Mouse (Mus musculus) hindbrain, postnatal 0 days (tissue): ENCODE measurements around the gene Abca13. TPM values are rescaled to one million over a fixed set of nuclear protein-coding genes. Genes with fewer than 3 reads are reported as not detected.
A peak's percentile ranks its signal among the peaks of the same experiment; 100 is the strongest.
"Not testable (repeated sequence)": the region's sequence is repeated elsewhere in the genome, so short reads cannot be mapped to it uniquely, and the experiment has no call there.

Source experiments
- ATAC-seq: fragments of 200-750 bp; cut with Nextera tagmentation; 2 replicates; pipeline ENCODE4 v1.8.0; 2017; ENCODE audit warnings: mild to moderate bottlenecking, moderate TSS enrichment, moderate library complexity
- DNase-seq: peaks from one replicate; pipeline ENCODE4 v3.0.0-alpha.2; 2015; ENCODE audit warnings: low spot score
- H3K27ac ChIP-seq: fragments of 300-500 bp; sonication (generic); 2 replicates; pipeline ENCODE4 v1.5.1; 2014; ENCODE audit warnings: mild to moderate bottlenecking
- H3K27me3 ChIP-seq: fragments of 300-500 bp; sonication (generic); 2 replicates; pipeline ENCODE4 v1.6.1; 2014; ENCODE audit warnings: low read length, mixed read lengths; ENCODE audit not compliant: insufficient read depth
- H3K36me3 ChIP-seq: fragments of 300-500 bp; sonication (generic); 2 replicates; pipeline ENCODE4 v1.6.1; 2014; ENCODE audit warnings: low read length, mixed read lengths; ENCODE audit not compliant: insufficient read depth
- H3K4me1 ChIP-seq: fragments of 300-500 bp; sonication (generic); 2 replicates; pipeline ENCODE4 v1.6.1; 2014; ENCODE audit warnings: antibody characterized with exemption, low read length, mixed read lengths; ENCODE audit not compliant: insufficient read depth
- H3K4me2 ChIP-seq: fragments of 300-500 bp; sonication (generic); 2 replicates; pipeline ENCODE4 v1.6.1; 2014; ENCODE audit warnings: low read depth, mild to moderate bottlenecking, low read length, moderate library complexity, mixed read lengths
- H3K4me3 ChIP-seq: fragments of 300-500 bp; sonication (generic); 2 replicates; pipeline ENCODE4 v1.5.1; 2014; ENCODE audit warnings: low read length
- H3K9ac ChIP-seq: fragments of 300-500 bp; sonication (generic); replicated peaks from 2 replicates; pipeline ENCODE4 v1.6.1; 2014; ENCODE audit warnings: mild to moderate bottlenecking, low read length, moderate library complexity, mixed read lengths
- H3K9me3 ChIP-seq: fragments of 300-500 bp; sonication (generic); 2 replicates; pipeline ENCODE4 v1.6.1; 2016; ENCODE audit warnings: low read length, mixed read lengths
- CTCF ChIP-seq: IDR thresholded peaks from 2 replicates; pipeline ENCODE4 v1.5.1; 2016; ENCODE audit warnings: antibody characterized with exemption, control low read depth, low read depth
- WGBS: fragments of 180-500 bp; shearing (Covaris S2); extraction: QIAGEN DNeasy Blood & Tissue Kit; methylation state at CpG from one replicate; pipeline ENCODE4 v1.1.7; 2014; 5-methylcytosine and 5-hydroxymethylcytosine counted together
- polyA plus RNA-seq: library from polyadenylated mRNA; unstranded; fragments of >200 nt; fragmentation: Nextera tagmentation; extraction: Ambion mirVana; gene quantifications from 2 replicates; pipeline ENCODE4 v1.2.1, GENCODE M21; 2015
- total RNA-seq: library from RNA; depleted of rRNA; stranded (reverse); fragments of >200 nt; gene quantifications from 2 replicates; pipeline ENCODE4 v1.2.3, GENCODE M21; 2014

Gene Abca13
- total and polyA plus RNA-seq, 2 experiments from 2014 or later = 0.04 to 0.05 TPM

DNA sequence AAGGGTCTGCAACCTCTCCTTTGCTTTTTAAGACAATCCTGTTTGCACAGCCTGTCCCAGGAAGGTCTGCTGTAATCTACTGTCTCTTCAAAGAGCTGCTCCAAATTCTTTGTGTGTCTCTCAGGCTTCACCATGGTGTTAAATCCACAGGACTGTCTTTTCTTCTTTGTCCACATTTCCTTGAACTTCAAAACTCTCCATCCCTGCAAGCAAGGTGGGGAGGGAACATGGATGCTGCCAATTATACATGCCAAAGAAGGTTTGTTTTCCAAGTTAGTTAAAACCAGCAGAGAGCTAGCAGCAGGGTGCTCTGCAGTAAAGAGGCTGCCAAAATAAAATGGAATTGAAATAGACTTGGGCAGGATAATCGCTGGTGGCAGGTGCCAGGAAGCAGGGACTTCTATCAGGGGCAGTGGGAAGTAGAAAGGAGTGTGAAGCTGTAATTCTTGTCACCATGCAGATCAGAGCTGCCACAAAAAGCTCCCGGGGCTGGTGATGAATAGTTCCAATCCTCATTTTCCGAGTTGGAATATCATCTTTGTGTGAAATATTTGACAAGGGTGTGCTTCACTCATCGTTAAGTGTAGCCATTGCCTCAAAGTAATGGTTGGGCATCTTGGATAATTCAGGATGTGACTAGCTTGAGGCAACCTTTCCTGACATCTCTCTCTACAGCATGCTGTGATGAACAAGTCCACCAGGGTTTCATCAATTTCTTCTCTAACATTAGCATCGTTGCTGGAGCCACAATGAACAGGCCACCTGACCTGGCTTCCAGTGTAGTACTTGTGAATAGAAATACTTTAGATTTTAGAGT lies 308.8 kb downstream of the Abca13 start:
- peak; percentile 82 for ATAC-seq
- no peaks in the 10 kb centered on the region for H3K9me3 ChIP-seq
- H3K4me2 ChIP-seq = no peak overlapping the region
- H3K9ac ChIP-seq = no peak overlapping the region
- no peaks in the 10 kb centered on the region for H3K36me3 ChIP-seq
- H3K4me3 ChIP-seq = no peak overlapping the region
- no peaks in the 10 kb centered on the region for H3K27me3 ChIP-seq
- DNase-seq = peak; percentile 70
- WGBS = 33% methylated on average over 5 of the region's 5 CpGs
- no peaks in the 10 kb centered on the region for H3K4me1 ChIP-seq
- H3K27ac ChIP-seq = no peak overlapping the region
- TF ChIP-seq CTCF = no peak

DNA sequence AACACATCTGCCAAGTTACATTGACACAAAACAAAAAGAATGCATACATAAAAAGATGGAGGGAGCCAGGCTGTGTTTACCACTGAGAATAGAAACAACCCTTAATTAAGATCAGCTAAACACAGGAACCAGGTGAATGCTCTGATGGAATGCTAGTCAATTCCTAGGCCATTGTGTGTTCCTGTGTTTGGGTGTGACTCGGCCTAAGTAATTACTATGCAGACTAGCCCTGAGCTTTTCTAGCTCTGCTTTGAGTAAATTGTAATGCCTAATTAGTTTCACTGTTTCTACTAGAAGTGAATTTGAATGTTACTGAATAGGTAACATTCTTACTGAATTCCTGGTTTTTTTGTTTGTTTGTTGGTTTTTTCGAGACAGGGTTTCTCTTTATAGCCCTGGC lies 323.2 kb downstream of the Abca13 start:
- H3K4me3 ChIP-seq, H3K36me3 ChIP-seq, H3K4me1 ChIP-seq, H3K9me3 ChIP-seq, H3K4me2 ChIP-seq, ATAC-seq, H3K9ac ChIP-seq, H3K27me3 ChIP-seq, DNase-seq, H3K27ac ChIP-seq: not testable (repeated sequence)
- WGBS = 51% methylated on average over 2 of the region's 2 CpGs

DNA sequence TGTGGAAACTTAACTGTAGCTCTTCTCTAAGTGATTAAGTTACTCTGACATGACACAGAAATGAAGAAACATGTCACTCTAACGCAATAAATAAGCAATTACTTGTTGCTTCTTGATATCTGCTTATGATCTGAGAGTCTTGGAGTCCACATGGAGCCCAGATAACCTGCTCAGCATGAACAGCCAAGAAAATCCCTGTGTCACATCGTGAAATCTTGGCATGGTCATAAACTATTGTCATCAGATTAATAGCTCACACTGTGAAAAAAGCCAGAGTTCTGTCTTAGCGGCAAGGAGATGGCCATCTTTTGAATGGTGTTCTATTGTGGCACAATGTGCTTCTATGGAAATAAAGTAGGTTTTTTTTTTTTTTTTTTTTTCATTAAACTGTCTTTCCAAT lies 336.8 kb downstream of the Abca13 start:
- Histone ChIP-seq H3K9me3 (no peaks in the 10 kb centered on the region), H3K36me3 (no peaks in the 10 kb centered on the region), H3K4me1 (no peaks in the 10 kb centered on the region), H3K4me2 (no peak overlapping the region), H3K27me3 (no peaks in the 10 kb centered on the region), H3K9ac (no peak overlapping the region), H3K27ac (no peak overlapping the region), H3K4me3 (no peak overlapping the region)
- no peak for DNase-seq
- no peak for ATAC-seq
- no peak for TF ChIP-seq CTCF
- WGBS = 56% methylated on average over 3 of the region's 3 CpGs

DNA sequence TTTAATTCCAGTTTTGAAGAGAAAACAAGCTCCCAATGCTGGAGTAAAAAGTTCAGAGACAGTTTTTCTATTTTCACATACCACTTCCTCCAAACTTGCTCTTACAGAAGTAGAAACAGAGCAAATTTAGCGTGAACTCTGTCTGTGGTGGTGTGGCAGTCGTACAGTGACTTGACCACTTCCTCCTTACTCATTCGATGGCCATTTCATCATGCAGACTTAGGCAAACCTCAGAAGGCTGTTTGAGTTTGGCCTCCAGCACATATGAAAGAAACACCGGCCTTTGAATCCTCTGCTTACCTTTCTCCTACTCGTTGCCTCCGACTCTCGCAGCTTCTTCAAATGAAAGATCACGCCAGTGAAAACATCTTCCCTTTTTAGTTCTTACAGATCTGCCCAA lies 340.0 kb downstream of the Abca13 start:
- Histone ChIP-seq H3K4me3 (no peak overlapping the region), H3K4me2 (no peak overlapping the region), H3K36me3 (no peaks in the 10 kb centered on the region), H3K4me1 (no peaks in the 10 kb centered on the region), H3K27me3 (no peaks in the 10 kb centered on the region), H3K27ac (no peak overlapping the region), H3K9me3 (no peaks in the 10 kb centered on the region), H3K9ac (no peak overlapping the region)
- ATAC-seq = no peak
- no peak for DNase-seq
- TF ChIP-seq CTCF = no peak
- 92% methylated on average over 8 of the region's 8 CpGs for WGBS

DNA sequence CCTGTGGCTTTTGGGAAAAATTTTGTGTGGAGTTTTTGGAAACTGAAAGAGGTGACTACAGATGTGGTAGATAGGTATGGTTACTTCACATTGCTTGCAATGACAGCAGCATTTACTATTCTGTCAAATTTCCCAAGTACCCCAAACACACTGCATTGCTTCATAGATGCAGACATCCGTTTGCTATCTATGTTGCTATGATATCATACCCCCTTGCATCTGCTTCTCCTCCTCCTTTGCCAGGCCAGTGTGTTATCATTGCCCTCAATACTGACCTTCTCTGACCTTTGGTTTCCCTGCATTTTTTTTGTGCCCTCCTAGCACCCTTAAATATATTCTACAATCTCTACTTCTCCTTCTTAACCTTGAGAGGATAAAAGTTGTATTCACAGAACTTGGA lies 341.4 kb downstream of the Abca13 start:
- TF ChIP-seq CTCF = no peak
- Histone ChIP-seq H3K4me3 (no peak overlapping the region), H3K4me2 (no peak overlapping the region), H3K27me3 (no peaks in the 10 kb centered on the region), H3K4me1 (no peaks in the 10 kb centered on the region), H3K9ac (no peak overlapping the region), H3K36me3 (no peaks in the 10 kb centered on the region), H3K27ac (no peak overlapping the region), H3K9me3 (no peaks in the 10 kb centered on the region)
- DNase-seq = no peak
- WGBS = 91% methylated on average over 1 of the region's 1 CpGs
- no peak for ATAC-seq

DNA sequence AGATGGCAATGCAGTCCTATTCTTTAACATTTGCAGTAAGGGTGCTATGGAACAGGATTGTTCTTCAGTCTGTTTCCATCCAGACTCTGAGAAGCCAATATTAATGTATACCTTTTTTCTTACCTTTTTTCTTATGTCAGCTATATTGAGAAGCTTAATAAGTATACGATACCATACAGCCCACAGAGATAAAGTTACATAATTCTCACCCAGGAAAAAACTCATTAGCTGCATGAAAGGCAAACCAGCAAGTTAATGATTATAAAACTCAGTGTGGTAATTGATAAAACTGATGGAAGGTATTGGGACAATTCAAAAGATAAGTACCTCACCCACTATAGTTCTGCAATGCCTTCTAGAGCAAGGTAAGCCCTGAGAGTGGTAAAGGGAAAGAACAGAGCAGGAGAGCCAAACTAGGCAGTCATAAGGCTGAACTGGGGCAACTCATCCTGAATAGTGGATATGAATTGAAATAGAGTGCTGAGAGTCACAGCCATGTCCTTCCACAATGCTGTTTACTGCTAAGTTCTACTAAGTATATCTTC lies 342.0 kb downstream of the Abca13 start:
- no peak overlapping the region for H3K9ac ChIP-seq
- WGBS = 95% methylated on average over 1 of the region's 1 CpGs
- H3K27me3 ChIP-seq = no peaks in the 10 kb centered on the region
- no peak for TF ChIP-seq CTCF
- H3K36me3 ChIP-seq = no peaks in the 10 kb centered on the region
- ATAC-seq (no peak), DNase-seq (no peak)
- no peaks in the 10 kb centered on the region for H3K4me1 ChIP-seq
- H3K4me3 ChIP-seq = no peak overlapping the region
- H3K27ac ChIP-seq = no peak overlapping the region
- no peaks in the 10 kb centered on the region for H3K9me3 ChIP-seq
- no peak overlapping the region for H3K4me2 ChIP-seq

DNA sequence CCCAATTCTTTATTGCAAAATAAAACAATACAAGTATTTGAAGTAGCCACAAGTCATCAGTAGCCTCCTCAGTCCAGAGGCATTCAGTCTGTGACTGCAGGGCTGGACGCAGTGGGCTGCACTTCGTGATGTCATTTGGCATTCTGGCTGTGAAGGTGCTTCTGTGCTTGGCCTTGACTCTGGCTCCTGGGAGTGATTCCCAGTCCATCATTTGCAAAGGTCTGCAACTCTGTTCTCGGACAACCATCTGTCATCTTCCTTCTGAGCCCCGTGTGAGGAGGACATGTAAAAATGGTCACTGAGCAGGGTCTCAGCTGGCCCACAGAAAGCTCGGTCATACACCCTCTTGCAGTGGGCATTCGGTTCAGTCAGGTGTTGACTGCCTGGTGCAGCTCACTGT lies 345.1 kb downstream of the Abca13 start:
- Histone ChIP-seq H3K36me3 (no peaks in the 10 kb centered on the region), H3K9ac (no peak overlapping the region), H3K9me3 (no peaks in the 10 kb centered on the region), H3K4me1 (no peaks in the 10 kb centered on the region), H3K27ac (no peak overlapping the region), H3K4me2 (no peak overlapping the region), H3K4me3 (no peak overlapping the region), H3K27me3 (no peaks in the 10 kb centered on the region)
- no peak for DNase-seq
- ATAC-seq = no peak
- 63% methylated on average over 6 of the region's 6 CpGs for WGBS
- TF ChIP-seq CTCF = no peak
